Mouse (Mus musculus): ENCODE results near the gene Flnc. TPM values are rescaled to one million over a fixed set of nuclear protein-coding genes. Genes with fewer than 3 reads are reported as not detected.

The Flnc gene
- polyA plus RNA-seq, 1 experiment from 2014 or later, result 11.3 TPM

GRCm38 (mm10) chr6:29496270-29496669 is 63.2 kb downstream of the Flnc start:
- Histone ChIP-seq H3K36me3 (peaks cover 58% of the 10 kb centered on the region), H3K4me2 (0 out of 2 replicates have a peak overlapping the region, but pooled peaks have one; percentile 9), H3K4me1 (no peaks in the 10 kb centered on the region), H3K27ac (no peak overlapping the region), H3K27me3 (peaks cover 38% of the 10 kb centered on the region), H3K9me3 (no peaks in the 10 kb centered on the region), H3K9ac (no peak overlapping the region), H3K4me3 (no peak overlapping the region)
- no peak for ATAC-seq (ENCODE audit: insufficient number of reproducible peaks, insufficient read depth, low FRiP score, low TSS enrichment, low read depth)
- WGBS, result 26% methylated on average over 25 of the region's 25 CpGs

- H3K9ac ChIP-seq, result no peak overlapping the region
- H3K4me1 ChIP-seq, result no peaks in the 10 kb centered on the region
- H3K9me3 ChIP-seq, result no peaks in the 10 kb centered on the region
- no peak overlapping the region for H3K27ac ChIP-seq
- WGBS, result 47% methylated on average over 2 of the region's 2 CpGs
- H3K4me3 ChIP-seq, result no peak overlapping the region
- no peak for ATAC-seq (ENCODE audit: insufficient number of reproducible peaks, insufficient read depth, low FRiP score, low TSS enrichment, low read depth)
- H3K36me3 ChIP-seq, result peaks cover 55% of the 10 kb centered on the region
- H3K4me2 ChIP-seq, result no peak overlapping the region
- H3K27me3 ChIP-seq, result peaks cover 32% of the 10 kb centered on the region
Observed at GRCm38 (mm10) chr6:29497791-29498190, 64.7 kb downstream of the Flnc start.

- Histone ChIP-seq H3K4me2 (no peak overlapping the region), H3K4me3 (no peak overlapping the region), H3K9me3 (no peaks in the 10 kb centered on the region), H3K9ac (no peak overlapping the region), H3K36me3 (peaks cover 65% of the 10 kb centered on the region), H3K27ac (no peak overlapping the region), H3K4me1 (peaks cover under 1% of the 10 kb centered on the region; the same call in 1 of the 2 replicates), H3K27me3 (peaks cover 32% of the 10 kb centered on the region)
- no peak for ATAC-seq (ENCODE audit: insufficient number of reproducible peaks, insufficient read depth, low FRiP score, low TSS enrichment, low read depth)
- 94% methylated on average over 7 of the region's 7 CpGs for WGBS
Observed at GRCm38 (mm10) chr6:29500177-29500576, 67.1 kb downstream of the Flnc start.

- no peaks in the 10 kb centered on the region for H3K9me3 ChIP-seq
- H3K4me3 ChIP-seq, result no peak overlapping the region
- H3K27me3 ChIP-seq, result peaks cover 29% of the 10 kb centered on the region
- ATAC-seq (ENCODE audit: insufficient number of reproducible peaks, insufficient read depth, low FRiP score, low TSS enrichment, low read depth), result no peak
- H3K4me2 ChIP-seq, result no peak overlapping the region
- H3K36me3 ChIP-seq, result peaks cover 65% of the 10 kb centered on the region
- WGBS, result 92% methylated on average over 6 of the region's 6 CpGs
- H3K9ac ChIP-seq, result no peak overlapping the region
- no peak overlapping the region for H3K27ac ChIP-seq
- peaks cover 7% of the 10 kb centered on the region for H3K4me1 ChIP-seq
Observed at GRCm38 (mm10) chr6:29500810-29501209, 67.8 kb downstream of the Flnc start.

DNA sequence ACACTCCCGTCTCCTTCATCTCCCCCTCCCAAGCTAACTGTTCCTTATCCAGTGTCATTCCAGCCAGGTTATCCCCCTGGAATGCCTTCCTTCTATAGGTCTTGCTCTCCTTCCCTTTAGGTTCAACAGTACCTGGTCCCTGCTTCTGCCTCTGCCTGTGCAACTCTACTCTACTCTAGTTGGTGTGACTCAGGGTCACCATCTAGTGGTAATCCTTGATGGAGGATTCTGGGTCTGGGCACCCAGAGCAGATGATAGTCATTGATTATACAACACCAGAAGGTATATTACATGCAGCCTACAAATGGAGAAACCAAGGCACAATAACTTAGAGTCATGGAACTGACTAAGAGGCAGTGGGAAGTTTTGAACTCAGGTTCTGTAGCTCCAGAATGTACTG is 68.5 kb downstream of the Flnc start:
- no peak for ATAC-seq (ENCODE audit: insufficient number of reproducible peaks, insufficient read depth, low FRiP score, low TSS enrichment, low read depth)
- 90% methylated on average over 1 of the region's 1 CpGs for WGBS
- Histone ChIP-seq H3K9ac (no peak overlapping the region), H3K27ac (no peak overlapping the region), H3K4me1 (peaks cover 14% of the 10 kb centered on the region), H3K27me3 (peaks cover 21% of the 10 kb centered on the region), H3K4me2 (no peak overlapping the region), H3K4me3 (no peak overlapping the region), H3K9me3 (no peaks in the 10 kb centered on the region), H3K36me3 (peaks cover 58% of the 10 kb centered on the region)

DNA sequence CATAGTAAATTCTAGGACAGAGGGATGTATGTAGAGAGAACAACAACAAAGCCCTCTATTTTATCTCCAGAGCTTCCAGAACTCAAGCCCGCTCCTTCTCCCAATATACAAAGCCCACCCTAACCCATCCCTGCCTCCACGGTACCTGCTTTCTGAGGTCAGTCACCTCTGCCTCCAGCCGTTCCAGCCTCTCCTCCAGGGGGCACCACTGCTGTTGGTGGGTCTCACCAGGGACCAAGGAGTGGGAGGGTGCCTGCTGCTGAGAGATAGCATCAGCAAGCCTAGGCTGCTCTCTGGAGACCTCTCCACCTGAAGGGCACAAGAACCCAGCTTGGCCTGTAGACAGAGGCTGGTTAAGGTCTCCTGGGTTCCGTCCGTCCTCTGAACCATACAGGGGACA is 72.4 kb downstream of the Flnc start:
- no peak overlapping the region for H3K4me3 ChIP-seq
- no peak overlapping the region for H3K27ac ChIP-seq
- H3K9ac ChIP-seq, result no peak overlapping the region
- peaks cover 46% of the 10 kb centered on the region for H3K4me1 ChIP-seq
- 0 out of 2 replicates have a peak, but pooled peaks cover 3% of the 10 kb centered on the region for H3K27me3 ChIP-seq
- no peak for ATAC-seq (ENCODE audit: insufficient number of reproducible peaks, insufficient read depth, low FRiP score, low TSS enrichment, low read depth)
- WGBS, result 85% methylated on average over 5 of the region's 5 CpGs
- H3K4me2 ChIP-seq, result peak overlapping the region; percentile 70; the same call in 1 of the 2 replicates
- peaks cover 28% of the 10 kb centered on the region for H3K36me3 ChIP-seq
- no peaks in the 10 kb centered on the region for H3K9me3 ChIP-seq

- H3K27me3 ChIP-seq, result 0 out of 2 replicates have a peak, but pooled peaks cover 3% of the 10 kb centered on the region
- peak overlapping the region; percentile 70 for H3K4me2 ChIP-seq
- peak overlapping the region; percentile 67 for H3K4me3 ChIP-seq
- no peak overlapping the region for H3K27ac ChIP-seq
- WGBS, result 12% methylated on average over 8 of the region's 8 CpGs
- peak overlapping the region; percentile 80 for H3K9ac ChIP-seq
- peaks cover 21% of the 10 kb centered on the region; the same call in 1 of the 2 replicates for H3K36me3 ChIP-seq
- H3K4me1 ChIP-seq, result peaks cover 51% of the 10 kb centered on the region
- H3K9me3 ChIP-seq, result no peaks in the 10 kb centered on the region
- ATAC-seq (ENCODE audit: insufficient number of reproducible peaks, insufficient read depth, low FRiP score, low TSS enrichment, low read depth), result no peak
Observed at GRCm38 (mm10) chr6:29506834-29507233, 73.8 kb downstream of the Flnc start.

- Histone ChIP-seq H3K4me1 (peaks cover 51% of the 10 kb centered on the region), H3K4me2 (peak within 1 kb of the TSS; percentile 70), H3K9me3 (no peaks in the 10 kb centered on the region), H3K4me3 (peak within 1 kb of the TSS; percentile 67), H3K9ac (peak within 1 kb of the TSS; percentile 80), H3K27ac (peak within 1 kb of the TSS; percentile 55; the same call in 1 of the 2 replicates), H3K36me3 (peaks cover 16% of the 10 kb centered on the region; the same call in 1 of the 2 replicates), H3K27me3 (0 out of 2 replicates have a peak, but pooled peaks cover 3% of the 10 kb centered on the region)
- peak; percentile 35; the same call in 1 of the 2 replicates for ATAC-seq (ENCODE audit: insufficient number of reproducible peaks, insufficient read depth, low FRiP score, low TSS enrichment, low read depth)
- WGBS, result under 1% methylated on average over 45 of the region's 47 CpGs
Observed at GRCm38 (mm10) chr6:29507447-29508309, 74.6 kb downstream of the Flnc start, which contains the start of gene Kcp. Gene Kcp, minus strand, starts transcription at chr6:29507952.

DNA sequence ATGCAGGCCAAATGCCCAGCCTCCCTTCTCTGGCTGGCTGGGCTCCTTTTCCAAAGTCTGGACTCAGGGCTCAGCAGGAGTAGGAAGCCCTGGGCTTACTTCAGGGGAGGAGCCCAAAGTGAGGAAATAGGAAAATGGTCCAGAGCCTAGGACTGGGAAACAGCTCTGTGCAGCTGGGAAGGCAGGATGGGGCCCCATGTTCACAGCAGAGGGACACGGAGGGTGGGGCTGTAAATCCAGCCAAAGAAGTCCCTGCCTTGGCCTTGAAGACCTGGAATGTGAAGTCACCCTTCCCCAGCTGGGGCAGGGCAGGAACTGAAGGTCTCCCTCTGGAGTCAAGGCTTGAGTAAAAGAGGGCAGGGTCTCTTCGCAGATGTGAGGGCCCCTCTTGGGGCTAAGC is 76.0 kb downstream of the Flnc start:
- no peak for ATAC-seq (ENCODE audit: insufficient number of reproducible peaks, insufficient read depth, low FRiP score, low TSS enrichment, low read depth)
- Histone ChIP-seq H3K4me1 (peaks cover 61% of the 10 kb centered on the region), H3K9me3 (no peaks in the 10 kb centered on the region), H3K36me3 (peaks cover 7% of the 10 kb centered on the region; the same call in 1 of the 2 replicates), H3K27ac (peak overlapping the region; percentile 55), H3K9ac (no peak overlapping the region), H3K4me2 (no peak overlapping the region), H3K4me3 (no peak overlapping the region), H3K27me3 (0 out of 2 replicates have a peak, but pooled peaks cover 3% of the 10 kb centered on the region)
- 27% methylated on average over 2 of the region's 2 CpGs for WGBS

Small RNA genes within 50 kb of the gene (microRNA-seq; reads per million reads assigned to microRNA genes)
- 1.3 reads per million for gene Gm26220
- gene Gm44354, result not detected

Other genes starting within 250 kb of the Flnc start
- gene Impdh1, start 216.9 kb upstream of the Flnc start, polyA plus RNA-seq (2015; fragmentation: Nextera tagmentation; extraction: Ambion mirVana), result 39.1 and 39.5 TPM in 2 replicates
- gene Hilpda, start 160.8 kb upstream of the Flnc start, polyA plus RNA-seq (2015; fragmentation: Nextera tagmentation; extraction: Ambion mirVana), result 43.1 and 45.7 TPM in 2 replicates
- 0.55 and 1.0 TPM in 2 replicates for gene Fam71f2, start 153.7 kb upstream of the Flnc start, polyA plus RNA-seq (2015; fragmentation: Nextera tagmentation; extraction: Ambion mirVana)
- gene Fam71f1, start 114.1 kb upstream of the Flnc start, polyA plus RNA-seq (2015; fragmentation: Nextera tagmentation; extraction: Ambion mirVana), result not detected in 2 replicates
- gene Calu, start 85.2 kb upstream of the Flnc start, polyA plus RNA-seq (2015; fragmentation: Nextera tagmentation; extraction: Ambion mirVana), result 378 and 449 TPM in 2 replicates
- 0.70 and 1.0 TPM in 2 replicates for gene Opn1sw, start 44.8 kb upstream of the Flnc start, polyA plus RNA-seq (2015; fragmentation: Nextera tagmentation; extraction: Ambion mirVana)
- 20.2 and 30.7 TPM in 2 replicates for gene Ccdc136, start 36.9 kb upstream of the Flnc start, polyA plus RNA-seq (2015; fragmentation: Nextera tagmentation; extraction: Ambion mirVana)
- gene Atp6v1f, start 34.5 kb downstream of the Flnc start, polyA plus RNA-seq (2015; fragmentation: Nextera tagmentation; extraction: Ambion mirVana), result 221 and 233 TPM in 2 replicates
- 0.32 TPM in 1 of 2 replicates, not detected in the other for gene Atp6v1fnb, start 38.2 kb downstream of the Flnc start, polyA plus RNA-seq (2015; fragmentation: Nextera tagmentation; extraction: Ambion mirVana)
- 37.9 and 44.7 TPM in 2 replicates for gene Kcp, start 74.7 kb downstream of the Flnc start, polyA plus RNA-seq (2015; fragmentation: Nextera tagmentation; extraction: Ambion mirVana)
- gene Irf5, start 93.4 kb downstream of the Flnc start, polyA plus RNA-seq (2015; fragmentation: Nextera tagmentation; extraction: Ambion mirVana), result 3.6 and 4.6 TPM in 2 replicates
- gene Tnpo3, start 176.6 kb downstream of the Flnc start, polyA plus RNA-seq (2015; fragmentation: Nextera tagmentation; extraction: Ambion mirVana), result 97.3 and 97.6 TPM in 2 replicates